Mouse (Mus musculus) intestine, embryonic 14.5 days (tissue): ENCODE results near the gene Sept9. TPM values are rescaled to one million over a fixed set of nuclear protein-coding genes. Genes with fewer than 3 reads are reported as not detected.

Source experiments
- ATAC-seq: fragments of 200-750 bp; cut with Nextera tagmentation; replicated peaks from 2 replicates; pipeline ENCODE4 v1.8.0; 2017; ENCODE audit warnings: low read depth, moderate number of reproducible peaks, moderate TSS enrichment, moderate library complexity; ENCODE audit not compliant: low FRiP score, low TSS enrichment
- DNase-seq: peaks from one replicate; pipeline ENCODE4 v3.0.0-alpha.2; 2018; ENCODE audit warnings: low spot score
- H3K27ac ChIP-seq: fragments of 300-500 bp; sonication (generic); 2 replicates; pipeline ENCODE4 v1.5.1; 2014; ENCODE audit warnings: low read depth, mild to moderate bottlenecking, control low read depth
- H3K27me3 ChIP-seq: fragments of 300-500 bp; sonication (generic); replicated peaks from 2 replicates; pipeline ENCODE4 v1.6.1; 2014; ENCODE audit warnings: low read length, control low read depth; ENCODE audit not compliant: control insufficient read depth, insufficient read depth
- H3K36me3 ChIP-seq: fragments of 300-500 bp; sonication (generic); 2 replicates; pipeline ENCODE4 v1.6.1; 2014; ENCODE audit warnings: low read length, control low read depth; ENCODE audit not compliant: control insufficient read depth, insufficient read depth
- H3K4me1 ChIP-seq: fragments of 300-500 bp; sonication (generic); replicated peaks from 2 replicates; pipeline ENCODE4 v1.6.1; 2014; ENCODE audit warnings: low read length, control low read depth, mixed read lengths; ENCODE audit not compliant: control insufficient read depth, insufficient read depth
- H3K4me2 ChIP-seq: fragments of 300-500 bp; sonication (generic); 2 replicates; pipeline ENCODE4 v1.6.1; 2014; ENCODE audit warnings: low read length
- H3K4me3 ChIP-seq: fragments of 300-500 bp; sonication (generic); 2 replicates; pipeline ENCODE4 v1.5.1; 2014; ENCODE audit warnings: low read depth, low read length, control low read depth, mixed read lengths
- H3K9ac ChIP-seq: fragments of 300-500 bp; sonication (generic); 2 replicates; pipeline ENCODE4 v1.6.1; 2014; ENCODE audit warnings: mild to moderate bottlenecking, low read length
- H3K9me3 ChIP-seq: fragments of 300-500 bp; sonication (generic); 2 replicates; pipeline ENCODE4 v1.6.1; 2016; ENCODE audit warnings: low read length, control low read depth; ENCODE audit not compliant: control insufficient read depth
- WGBS: fragments of 180-500 bp; shearing (Covaris S2); extraction: QIAGEN DNeasy Blood & Tissue Kit; methylation state at CpG from one replicate; pipeline ENCODE4 v1.1.7; 2014; 5-methylcytosine and 5-hydroxymethylcytosine counted together
- polyA plus RNA-seq: library from polyadenylated mRNA; unstranded; fragments of >200 nt; fragmentation: Nextera tagmentation; extraction: Ambion mirVana; gene quantifications from 2 replicates; pipeline ENCODE4 v1.2.1, GENCODE M21; 2014

The Sept9 gene
- polyA plus RNA-seq, 1 experiment from 2014 or later = 143 TPM

GRCm38 (mm10) chr11:117201846-117202245 lies 2.4 kb downstream of the Sept9 start:
- Histone ChIP-seq H3K4me3 (no peak overlapping the region), H3K36me3 (no peaks in the 10 kb centered on the region), H3K27ac (no peak overlapping the region), H3K9me3 (no peaks in the 10 kb centered on the region), H3K4me1 (peaks cover 24% of the 10 kb centered on the region), H3K4me2 (no peak overlapping the region), H3K9ac (no peak overlapping the region), H3K27me3 (peaks cover 17% of the 10 kb centered on the region)
- WGBS = 91% methylated on average over 12 of the region's 12 CpGs
- ATAC-seq = no peak
- DNase-seq = no peak

DNA sequence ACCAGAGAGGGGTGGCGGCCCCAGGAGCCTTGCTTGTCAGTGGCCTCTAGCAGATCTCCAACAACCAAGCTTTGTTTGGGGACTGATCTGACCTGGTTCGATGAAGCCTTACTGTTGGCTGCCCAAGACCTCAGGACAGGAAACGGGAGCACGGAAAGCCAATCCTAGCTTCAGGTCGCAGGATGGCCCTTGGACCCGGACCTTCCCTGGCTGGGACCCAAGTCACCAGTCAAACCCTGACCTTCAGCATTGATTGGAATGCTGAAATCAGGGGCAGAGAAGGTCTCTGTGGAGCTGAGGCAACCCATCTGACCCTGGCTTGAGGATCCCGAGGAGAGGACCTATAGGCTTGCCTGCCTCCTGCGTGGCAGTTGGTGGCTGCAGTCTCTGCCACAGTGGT lies 5.1 kb downstream of the Sept9 start:
- 83% methylated on average over 8 of the region's 8 CpGs for WGBS
- Histone ChIP-seq H3K27ac (no peak overlapping the region), H3K36me3 (no peaks in the 10 kb centered on the region), H3K9ac (no peak overlapping the region), H3K4me1 (peaks cover 21% of the 10 kb centered on the region), H3K4me2 (no peak overlapping the region), H3K27me3 (peaks cover 2% of the 10 kb centered on the region; the same call in 1 of the 2 replicates), H3K4me3 (no peak overlapping the region), H3K9me3 (no peaks in the 10 kb centered on the region)
- ATAC-seq = no peak
- no peak for DNase-seq

DNA sequence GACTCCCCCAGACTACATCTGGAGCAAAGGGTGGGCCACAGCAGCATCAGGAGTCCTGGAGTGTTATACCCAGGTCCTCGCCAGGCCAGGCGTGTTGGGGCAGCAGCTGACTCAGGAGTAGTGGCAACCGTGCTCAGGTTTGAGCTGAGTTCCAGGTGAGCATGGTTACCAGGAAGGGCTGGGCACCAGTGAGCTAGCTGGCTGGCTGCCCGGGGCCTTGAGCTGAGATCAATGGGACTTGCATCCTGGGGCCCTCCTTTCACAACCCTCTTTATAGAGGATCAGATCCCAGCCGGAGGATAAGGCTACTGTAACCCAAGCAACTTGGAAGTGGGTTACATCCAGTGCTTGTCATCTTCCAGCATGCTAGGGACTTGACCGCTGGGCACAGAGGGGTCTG lies 5.6 kb downstream of the Sept9 start:
- Histone ChIP-seq H3K9ac (no peak overlapping the region), H3K4me2 (no peak overlapping the region), H3K4me1 (peaks cover 19% of the 10 kb centered on the region), H3K27ac (no peak overlapping the region), H3K9me3 (no peaks in the 10 kb centered on the region), H3K4me3 (no peak overlapping the region), H3K36me3 (no peaks in the 10 kb centered on the region), H3K27me3 (no peaks in the 10 kb centered on the region)
- ATAC-seq (no peak), DNase-seq (no peak)
- 83% methylated on average over 6 of the region's 6 CpGs for WGBS

DNA sequence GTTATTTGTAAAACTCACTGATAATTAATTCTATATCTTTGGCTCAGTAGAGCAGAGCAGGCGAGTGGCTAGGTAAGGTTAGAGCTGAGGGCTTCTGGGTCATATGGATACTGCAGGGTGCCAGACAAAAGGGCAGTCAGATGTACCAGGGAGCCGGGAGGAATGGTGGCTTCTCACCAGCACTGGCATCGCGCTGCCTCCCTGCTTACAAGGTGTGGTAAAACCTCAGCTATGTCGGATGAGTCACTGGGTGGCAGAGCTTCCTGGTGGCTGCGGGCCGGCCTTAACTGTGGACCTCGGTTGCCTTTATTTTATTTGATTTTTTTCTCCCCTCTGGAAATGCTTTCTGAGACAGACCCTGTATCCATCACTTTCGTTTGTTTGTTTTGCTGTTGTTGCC lies 6.0 kb downstream of the Sept9 start:
- ATAC-seq (no peak), DNase-seq (no peak)
- Histone ChIP-seq H3K9ac (no peak overlapping the region), H3K9me3 (no peaks in the 10 kb centered on the region), H3K4me3 (no peak overlapping the region), H3K27me3 (no peaks in the 10 kb centered on the region), H3K4me2 (no peak overlapping the region), H3K4me1 (peaks cover 17% of the 10 kb centered on the region), H3K36me3 (no peaks in the 10 kb centered on the region), H3K27ac (no peak overlapping the region)
- 84% methylated on average over 9 of the region's 9 CpGs for WGBS

- Histone ChIP-seq H3K4me1 (0 out of 2 replicates have a peak, but pooled peaks cover 4% of the 10 kb centered on the region), H3K27ac (no peak overlapping the region), H3K4me3 (no peak overlapping the region), H3K9ac (no peak overlapping the region), H3K27me3 (no peaks in the 10 kb centered on the region), H3K36me3 (no peaks in the 10 kb centered on the region), H3K9me3 (no peaks in the 10 kb centered on the region), H3K4me2 (no peak overlapping the region)
- WGBS = 76% methylated on average over 5 of the region's 5 CpGs
- DNase-seq (no peak), ATAC-seq (no peak)
Observed at GRCm38 (mm10) chr11:117207436-117207835, 8.0 kb downstream of the Sept9 start.

GRCm38 (mm10) chr11:117208151-117208673 lies 8.8 kb downstream of the Sept9 start:
- no peaks in the 10 kb centered on the region for H3K9me3 ChIP-seq
- H3K27me3 ChIP-seq = no peaks in the 10 kb centered on the region
- 76% methylated on average over 8 of the region's 8 CpGs for whole genome bisulfite sequencing
- H3K27ac ChIP-seq = no peak overlapping the region
- no peak overlapping the region for H3K4me2 ChIP-seq
- no peaks in the 10 kb centered on the region for H3K36me3 ChIP-seq
- no peak overlapping the region for H3K4me3 ChIP-seq
- H3K4me1 ChIP-seq = 0 out of 2 replicates have a peak, but pooled peaks cover 4% of the 10 kb centered on the region
- DNase-seq (no peak), ATAC-seq (no peak)
- H3K9ac ChIP-seq = no peak overlapping the region

DNA sequence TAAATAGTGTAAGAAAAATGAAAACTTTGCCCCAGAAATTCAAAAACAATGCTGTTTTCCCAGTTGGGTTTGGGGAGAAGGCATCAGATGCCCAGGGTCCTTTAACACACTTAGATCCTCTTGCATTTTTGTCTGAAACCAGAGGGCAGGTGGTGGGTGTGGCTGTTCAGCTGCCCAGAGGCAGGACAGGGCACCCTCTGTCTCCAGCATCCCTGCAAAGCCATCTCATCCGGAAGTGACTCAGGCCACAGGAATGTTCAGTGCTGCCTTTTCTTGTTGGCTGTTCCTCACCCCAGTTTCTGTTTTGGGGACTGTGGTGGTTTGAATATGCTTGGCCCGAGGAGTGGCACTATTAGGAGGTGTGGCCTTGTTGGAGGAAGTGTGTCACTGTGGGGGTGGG lies 17.3 kb downstream of the Sept9 start:
- no peaks in the 10 kb centered on the region; the same call in 1 of the 2 replicates for H3K4me1 ChIP-seq
- H3K27me3 ChIP-seq = no peaks in the 10 kb centered on the region
- no peak overlapping the region for H3K9ac ChIP-seq
- no peak overlapping the region for H3K27ac ChIP-seq
- WGBS = 75% methylated on average over 2 of the region's 2 CpGs
- H3K4me2 ChIP-seq = no peak overlapping the region
- H3K4me3 ChIP-seq = no peak overlapping the region
- H3K36me3 ChIP-seq = no peaks in the 10 kb centered on the region
- DNase-seq (no peak), ATAC-seq (no peak)
- H3K9me3 ChIP-seq = no peaks in the 10 kb centered on the region

DNA sequence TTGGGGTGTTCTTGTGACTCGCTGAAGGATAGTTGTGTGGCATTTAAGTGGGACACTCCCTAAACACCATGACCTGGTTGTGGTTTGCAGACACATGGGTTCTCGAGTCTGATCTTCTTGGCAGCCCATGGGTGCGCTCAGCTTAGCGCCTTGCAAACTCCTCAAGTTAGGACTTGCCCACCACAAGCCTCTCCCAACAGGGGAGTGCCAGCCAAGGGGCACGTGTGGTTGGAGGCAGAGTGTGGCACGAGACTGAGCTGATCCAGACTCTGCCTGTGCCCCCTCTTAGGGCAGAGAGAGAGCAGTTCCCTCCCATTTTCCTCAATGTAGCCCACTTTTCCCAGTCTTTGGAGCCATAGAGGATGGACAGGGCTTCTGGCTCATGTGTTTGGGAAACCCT lies 18.6 kb downstream of the Sept9 start:
- Histone ChIP-seq H3K36me3 (no peaks in the 10 kb centered on the region), H3K9me3 (no peaks in the 10 kb centered on the region), H3K27me3 (no peaks in the 10 kb centered on the region), H3K4me2 (no peak overlapping the region), H3K4me1 (peaks cover 3% of the 10 kb centered on the region; the same call in 1 of the 2 replicates), H3K9ac (no peak overlapping the region), H3K4me3 (no peak overlapping the region), H3K27ac (no peak overlapping the region)
- WGBS = 88% methylated on average over 6 of the region's 6 CpGs
- ATAC-seq (no peak), DNase-seq (no peak)

- H3K4me1 ChIP-seq = peaks cover 3% of the 10 kb centered on the region; the same call in 1 of the 2 replicates
- ATAC-seq = no peak
- no peak overlapping the region for H3K4me2 ChIP-seq
- no peaks in the 10 kb centered on the region for H3K27me3 ChIP-seq
- no peak overlapping the region for H3K4me3 ChIP-seq
- no peaks in the 10 kb centered on the region for H3K9me3 ChIP-seq
- 92% methylated on average over 6 of the region's 6 CpGs for WGBS
- DNase-seq = no peak
- no peak overlapping the region for H3K9ac ChIP-seq
- no peaks in the 10 kb centered on the region for H3K36me3 ChIP-seq
- no peak overlapping the region for H3K27ac ChIP-seq
Observed at GRCm38 (mm10) chr11:117218498-117218897, 19.0 kb downstream of the Sept9 start.
